Mouse (Mus musculus): ENCODE data around the gene Hnrnpul1.
"Not testable (repeated sequence)": the region's sequence is repeated elsewhere in the genome, so short reads cannot be mapped to it uniquely, and the experiment has no call there.

Hnrnpul1 gene

GRCm38 (mm10) chr7:25780021-25780420 is 25.5 kb upstream of the Hnrnpul1 start:
- no peak for DNase-seq

- DNase-seq: no peak
Measured at GRCm38 (mm10) chr7:25768229-25768628, 13.7 kb upstream of the Hnrnpul1 start.

- DNase-seq: no peak
Measured at GRCm38 (mm10) chr7:25766108-25766507, 11.6 kb upstream of the Hnrnpul1 start.

GRCm38 (mm10) chr7:25764221-25764620 is 9.7 kb upstream of the Hnrnpul1 start:
- no peak for DNase-seq

- DNase-seq: no peak
Measured at GRCm38 (mm10) chr7:25763678-25764077, 9.1 kb upstream of the Hnrnpul1 start.

GRCm38 (mm10) chr7:25761354-25761753 is 6.8 kb upstream of the Hnrnpul1 start:
- DNase-seq: no peak

- peak; percentile 95 for DNase-seq
Measured at GRCm38 (mm10) chr7:25756011-25756410, 1.5 kb upstream of the Hnrnpul1 start.

GRCm38 (mm10) chr7:25755468-25755833 is 894 bp upstream of the Hnrnpul1 start:
- peak; percentile 77 for DNase-seq

GRCm38 (mm10) chr7:25754439-25754737 is 169 bp downstream of the Hnrnpul1 start:
- no peak for DNase-seq

GRCm38 (mm10) chr7:25753643-25754438 is 716 bp downstream of the Hnrnpul1 start:
- peak; percentile 54 for DNase-seq

- no peak for DNase-seq
Measured at GRCm38 (mm10) chr7:25753076-25753475, 1.5 kb downstream of the Hnrnpul1 start.

GRCm38 (mm10) chr7:25746844-25747243 is 7.7 kb downstream of the Hnrnpul1 start:
- DNase-seq: no peak

GRCm38 (mm10) chr7:25738277-25738676 is 16.3 kb downstream of the Hnrnpul1 start:
- DNase-seq: no peak

GRCm38 (mm10) chr7:25736920-25737319 is 17.6 kb downstream of the Hnrnpul1 start:
- DNase-seq: peak; percentile 48

GRCm38 (mm10) chr7:25734991-25735390 is 19.6 kb downstream of the Hnrnpul1 start:
- no peak for DNase-seq

GRCm38 (mm10) chr7:25731294-25732055 is 23.1 kb downstream of the Hnrnpul1 start:
- DNase-seq: no peak

- DNase-seq: no peak
Measured at GRCm38 (mm10) chr7:25729862-25730261, 24.7 kb downstream of the Hnrnpul1 start.

GRCm38 (mm10) chr7:25729396-25729795 is 25.2 kb downstream of the Hnrnpul1 start:
- DNase-seq: no peak

- no peak for DNase-seq
Measured at GRCm38 (mm10) chr7:25727800-25728199, 26.8 kb downstream of the Hnrnpul1 start.

- DNase-seq: no peak
Measured at GRCm38 (mm10) chr7:25725886-25726285, 28.7 kb downstream of the Hnrnpul1 start.

GRCm38 (mm10) chr7:25721776-25722175 is 32.8 kb downstream of the Hnrnpul1 start:
- DNase-seq: not testable (repeated sequence)

- DNase-seq: no peak
Measured at GRCm38 (mm10) chr7:25720760-25721159, 33.8 kb downstream of the Hnrnpul1 start.

- peak; percentile 80 for DNase-seq
Measured at GRCm38 (mm10) chr7:25719761-25720610, 34.6 kb downstream of the Hnrnpul1 start.
